Mouse (Mus musculus) cerebellum, adult 9-11 months (tissue): Measurements from ENCODE around the gene Tgif1.

Source experiments
- DNase-seq: peaks from one replicate; pipeline ENCODE4 v3.0.0; 2022

The Tgif1 gene

GRCm38 (mm10) chr17:70799266-70799665 is 54.1 kb downstream of the Tgif1 start:
- DNase-seq: no peak

- no peak for DNase-seq
These were observed 55.6 kb downstream of the Tgif1 start for GRCm38 (mm10) chr17:70797773-70798045.

GRCm38 (mm10) chr17:70796940-70797772 is 56.2 kb downstream of the Tgif1 start:
- no peak for DNase-seq

- no peak for DNase-seq
These were observed 58.1 kb downstream of the Tgif1 start for GRCm38 (mm10) chr17:70795196-70795595.

GRCm38 (mm10) chr17:70794722-70795121 is 58.6 kb downstream of the Tgif1 start:
- no peak for DNase-seq

GRCm38 (mm10) chr17:70794291-70794690 is 59.1 kb downstream of the Tgif1 start:
- no peak for DNase-seq
